ENCODE assay signal across 23 mouse cellular contexts in genomic region chr16:30677896-30678707, GRCm38 (mm10).
A peak's percentile ranks its signal among the peaks of the same experiment; 100 is the strongest.
DNase-seq lines count a peak whose midpoint lies in the region; ATAC-seq and TF ChIP-seq lines count a peak whose summit lies in the region.
"Had no signal": no experiment of that assay in that cellular context is flagged by ENCODE, and none has a peak within 500 bp of the region (broad histone marks: within the 10 kb centered on the region; RNA-seq: fewer than 3 reads in every experiment).

No protein-coding gene starts in this region.

- H3K36me3 ChIP-seq in hindbrain, postnatal 0 days (ENCODE audit: insufficient read depth, low read length): no peaks in the 10 kb centered on the region
- no peaks in the 10 kb centered on the region for H3K36me3 ChIP-seq in hindbrain, embryonic 13.5 days
- H3K36me3 ChIP-seq in spleen, adult 2 months (ENCODE audit: control insufficient read depth, insufficient read depth, low read length): no peaks in the 10 kb centered on the region
- H3K36me3 ChIP-seq: embryonic facial prominence, embryonic 15.5 days; heart, embryonic 10.5 days; hindbrain, embryonic 10.5 days; liver, embryonic 15.5 days; midbrain, embryonic 13.5 days; neural tube, embryonic 13.5 days had no signal

- no peak overlapping the region for H3K4me3 ChIP-seq in hindbrain, postnatal 0 days (ENCODE audit: low read length)
- no peak overlapping the region for H3K4me3 ChIP-seq in hindbrain, embryonic 13.5 days
- no peak overlapping the region for H3K4me3 ChIP-seq in bone marrow, adult 2 months (replicated peaks; ENCODE audit: control insufficient read depth, low read depth, low read length)
- peak overlapping the region; percentile 5; the same call in 1 of the 2 replicates for H3K4me3 ChIP-seq in spleen, adult 2 months (ENCODE audit: extremely low read depth, insufficient read depth, insufficient read length)
- H3K4me3 ChIP-seq: embryonic facial prominence, embryonic 15.5 days; gastrocnemius, adult 2 months; heart, embryonic 10.5 days; hindbrain, embryonic 10.5 days; liver, embryonic 15.5 days; midbrain, embryonic 13.5 days; neural tube, embryonic 13.5 days had no signal

- WGBS in hindbrain, postnatal 0 days: 91% methylated on average over 7 of the region's 7 CpGs
- 83% methylated on average over 7 of the region's 7 CpGs for WGBS in hindbrain, embryonic 13.5 days
- WGBS in bone marrow, adult 2 months: 79% methylated on average over 7 of the region's 7 CpGs
- 68% methylated on average over 7 of the region's 7 CpGs for WGBS in spleen, adult 2 months

- H3K9me3 ChIP-seq in hindbrain, postnatal 0 days (ENCODE audit: low read length): no peaks in the 10 kb centered on the region
- H3K9me3 ChIP-seq in hindbrain, embryonic 13.5 days: no peaks in the 10 kb centered on the region
- H3K9me3 ChIP-seq: embryonic facial prominence, embryonic 15.5 days; heart, embryonic 10.5 days; hindbrain, embryonic 10.5 days; liver, embryonic 15.5 days; midbrain, embryonic 13.5 days; neural tube, embryonic 13.5 days had no signal

- peaks cover 1% of the 10 kb centered on the region; the same call in 1 of the 2 replicates for H3K4me1 ChIP-seq in hindbrain, postnatal 0 days (ENCODE audit: insufficient read depth, low read length)
- no peaks in the 10 kb centered on the region for H3K4me1 ChIP-seq in hindbrain, embryonic 13.5 days (replicated peaks)
- no peaks in the 10 kb centered on the region; the same call in 1 of the 2 replicates for H3K4me1 ChIP-seq in bone marrow, adult 2 months (ENCODE audit: control insufficient read depth, insufficient read depth, low read length)
- peaks cover 21% of the 10 kb centered on the region for H3K4me1 ChIP-seq in spleen, adult 2 months (ENCODE audit: control insufficient read depth, insufficient read depth, insufficient read length)
- H3K4me1 ChIP-seq: hindbrain, embryonic 10.5 days; liver, embryonic 15.5 days; midbrain, embryonic 13.5 days; neural tube, embryonic 13.5 days had no signal

- ATAC-seq in hindbrain, postnatal 0 days: no peak
- no peak for ATAC-seq in hindbrain, embryonic 13.5 days (ENCODE audit: low FRiP score)
- ATAC-seq: forebrain, embryonic 16.5 days; midbrain, embryonic 13.5 days had no signal

- no peak for DNase-seq in hindbrain, postnatal 0 days (ENCODE audit: low spot score)
- DNase-seq in A20 (ENCODE audit: low read depth, low spot score): peak; percentile 83
- peak; percentile 68 to 69 for DNase-seq in spleen, adult 2 months (ENCODE audit: low read depth in 1 of 2, low spot score in 2 of 2)
- DNase-seq in layer of hippocampus, adult 8-10 months (ENCODE audit: low spot score in 2 of 2): no peak
- DNase-seq in frontal cortex, postnatal 14 days (ENCODE audit: low spot score in 2 of 2): no peak
- no peak for DNase-seq in adrenal gland, postnatal 4 days (ENCODE audit: low spot score in 2 of 2)
- DNase-seq: adrenal gland, adult 2 months; cerebellum, adult 9-11 months; embryo, embryonic 11 days; gastrocnemius, adult 2 months; kidney, adult 8-10 months; kidney, postnatal 4 days; lung, postnatal 14 days; right cerebral cortex, postnatal 14 days had no signal

- H3K27ac ChIP-seq in hindbrain, postnatal 0 days: no peak overlapping the region
- H3K27ac ChIP-seq in hindbrain, embryonic 13.5 days: no peak overlapping the region
- peak overlapping the region; percentile 79 for H3K27ac ChIP-seq in bone marrow, adult 2 months (ENCODE audit: control insufficient read depth, insufficient read depth, low read depth, low read length, poor library complexity)
- peak overlapping the region; percentile 97 for H3K27ac ChIP-seq in spleen, adult 2 months (ENCODE audit: insufficient read depth, low read length)
- H3K27ac ChIP-seq: embryonic facial prominence, embryonic 15.5 days; gastrocnemius, adult 2 months; heart, embryonic 10.5 days; hindbrain, embryonic 10.5 days; liver, embryonic 15.5 days; midbrain, embryonic 13.5 days; neural tube, embryonic 13.5 days had no signal

- no peak overlapping the region for H3K4me2 ChIP-seq in hindbrain, postnatal 0 days (ENCODE audit: low read depth, low read length)
- H3K4me2 ChIP-seq in hindbrain, embryonic 13.5 days: no peak overlapping the region
- H3K4me2 ChIP-seq: embryonic facial prominence, embryonic 15.5 days; liver, embryonic 15.5 days; midbrain, embryonic 13.5 days; neural tube, embryonic 13.5 days had no signal

- TF ChIP-seq POLR2A in bone marrow, adult 2 months (IDR thresholded peaks at IDR 0.05; ENCODE audit: borderline replicate concordance, control insufficient read depth, low read depth, low read length): no peak
- TF ChIP-seq POLR2A in spleen, adult 2 months (IDR thresholded peaks at IDR 0.05; ENCODE audit: low read depth, low read length): peak; percentile 33; the same call in 1 of the 2 replicates

- no peaks in the 10 kb centered on the region for H3K27me3 ChIP-seq in hindbrain, postnatal 0 days (ENCODE audit: insufficient read depth, low read length)
- H3K27me3 ChIP-seq in hindbrain, embryonic 13.5 days: no peaks in the 10 kb centered on the region
- H3K27me3 ChIP-seq in spleen, adult 2 months (ENCODE audit: control insufficient read depth, insufficient read depth, low read length): no peaks in the 10 kb centered on the region
- H3K27me3 ChIP-seq: embryonic facial prominence, embryonic 15.5 days; liver, embryonic 15.5 days; midbrain, embryonic 13.5 days; neural tube, embryonic 13.5 days had no signal

- TF ChIP-seq CTCF in hindbrain, postnatal 0 days (IDR thresholded peaks at IDR 0.05; ENCODE audit: low read depth): peak; percentile 3; the same call in 1 of the 2 replicates
- 0 out of 2 replicates have a peak, but pooled peaks have one; percentile 9 for TF ChIP-seq CTCF in bone marrow, adult 2 months (IDR thresholded peaks at IDR 0.05; ENCODE audit: control insufficient read depth, insufficient read depth, low read length)
- TF ChIP-seq CTCF in spleen, adult 2 months (IDR thresholded peaks at IDR 0.05; ENCODE audit: extremely low read depth, insufficient read depth, insufficient read length, insufficient replicate concordance): no peak

- H3K9ac ChIP-seq in hindbrain, postnatal 0 days (replicated peaks; ENCODE audit: low read length): no peak overlapping the region
- H3K9ac ChIP-seq in hindbrain, embryonic 13.5 days: no peak overlapping the region
- H3K9ac ChIP-seq: embryonic facial prominence, embryonic 15.5 days; liver, embryonic 15.5 days; midbrain, embryonic 13.5 days; neural tube, embryonic 13.5 days had no signal

Comparison
In these comparisons a context has a peak if more than half of its experiments do, and no peak if none do; other contexts are left out.
1. DNase-seq: peak in A20 (single experiment) and spleen, adult 2 months (2 of 2); none in hindbrain, postnatal 0 days (single experiment), layer of hippocampus, adult 8-10 months (0 of 2), frontal cortex, postnatal 14 days (0 of 2) and adrenal gland, postnatal 4 days (0 of 2).
2. H3K27ac ChIP-seq: peak in bone marrow, adult 2 months (single experiment) and spleen, adult 2 months (single experiment); none in hindbrain, postnatal 0 days (single experiment) and hindbrain, embryonic 13.5 days (single experiment).